Mouse (Mus musculus) forebrain, embryonic 11.5 days (tissue): ENCODE data around the gene Wipf2. TPM values are rescaled to one million over a fixed set of nuclear protein-coding genes. Genes with fewer than 3 reads are reported as not detected.
"Not testable (repeated sequence)": the region's sequence is repeated elsewhere in the genome, so short reads cannot be mapped to it uniquely, and the experiment has no call there.

Source experiments
- ATAC-seq: fragments of 200-750 bp; cut with Nextera tagmentation; replicated peaks from 2 replicates; pipeline ENCODE4 v1.8.0; 2017; ENCODE audit warnings: moderate TSS enrichment; ENCODE audit not compliant: low FRiP score
- DNase-seq: peaks from one replicate; pipeline ENCODE4 v3.0.0-alpha.2; 2017; ENCODE audit warnings: low spot score
- H3K27ac ChIP-seq: fragments of 300-500 bp; sonication (generic); 2 replicates; pipeline ENCODE4 v1.5.1; 2014; ENCODE audit warnings: low read depth, low read length
- H3K27me3 ChIP-seq: fragments of 300-500 bp; sonication (generic); 2 replicates; pipeline ENCODE4 v1.6.1; 2014; ENCODE audit warnings: mild to moderate bottlenecking, low read length, mixed read lengths; ENCODE audit not compliant: control insufficient read depth, insufficient read depth
- H3K36me3 ChIP-seq: fragments of 300-500 bp; sonication (generic); 2 replicates; pipeline ENCODE4 v1.6.1; 2014; ENCODE audit warnings: mild to moderate bottlenecking, low read length, moderate library complexity, mixed read lengths; ENCODE audit not compliant: control insufficient read depth, insufficient read depth
- H3K4me1 ChIP-seq: fragments of 300-500 bp; sonication (generic); replicated peaks from 2 replicates; pipeline ENCODE4 v1.6.1; 2014; ENCODE audit warnings: low read length, mixed read lengths; ENCODE audit not compliant: control insufficient read depth, insufficient read depth
- H3K4me2 ChIP-seq: fragments of 300-500 bp; sonication (generic); 2 replicates; pipeline ENCODE4 v1.6.1; 2014; ENCODE audit warnings: low read depth, mild to moderate bottlenecking, low read length, moderate library complexity, mixed read lengths; ENCODE audit not compliant: severe bottlenecking
- H3K4me3 ChIP-seq: fragments of 300-500 bp; sonication (generic); 2 replicates; pipeline ENCODE4 v1.5.1; 2014; ENCODE audit warnings: low read depth, low read length
- H3K9ac ChIP-seq: fragments of 300-500 bp; sonication (generic); 2 replicates; pipeline ENCODE4 v1.6.1; 2014; ENCODE audit warnings: low read length
- H3K9me3 ChIP-seq: fragments of 300-500 bp; sonication (generic); 2 replicates; pipeline ENCODE4 v1.6.1; 2016; ENCODE audit warnings: low read length, mixed read lengths; ENCODE audit not compliant: control insufficient read depth
- WGBS: fragments of 180-500 bp; shearing (Covaris S2); extraction: QIAGEN DNeasy Blood & Tissue Kit; methylation state at CpG from one replicate; pipeline ENCODE4 v1.1.7; 2014; 5-methylcytosine and 5-hydroxymethylcytosine counted together
- polyA plus RNA-seq: library from polyadenylated mRNA; unstranded; fragments of >200 nt; fragmentation: Nextera tagmentation; extraction: Ambion mirVana; gene quantifications from 2 replicates; pipeline ENCODE4 v1.2.1, GENCODE M21; 2014

Gene Wipf2
- polyA plus RNA-seq, 1 experiment from 2014 or later = 5.5 TPM

- H3K36me3 ChIP-seq = no peaks in the 10 kb centered on the region
- no peak overlapping the region for H3K27ac ChIP-seq
- H3K4me1 ChIP-seq = peaks cover 48% of the 10 kb centered on the region
- H3K4me2 ChIP-seq = no peak overlapping the region
- H3K9ac ChIP-seq = no peak overlapping the region
- 53% methylated on average over 9 of the region's 9 CpGs for WGBS
- no peak for ATAC-seq
- DNase-seq = no peak
- no peak overlapping the region for H3K4me3 ChIP-seq
- no peaks in the 10 kb centered on the region for H3K9me3 ChIP-seq
- peaks cover 4% of the 10 kb centered on the region; the same call in 1 of the 2 replicates for H3K27me3 ChIP-seq
Observed at GRCm38 (mm10) chr11:98933151-98933550, 69.7 kb downstream of the Wipf2 start.

- not testable (repeated sequence) for DNase-seq, H3K27ac ChIP-seq
Observed at GRCm38 (mm10) chr11:98933847-98934246, 70.4 kb downstream of the Wipf2 start.

GRCm38 (mm10) chr11:98934367-98934766, 70.9 kb downstream of the Wipf2 start:
- Histone ChIP-seq H3K36me3 (no peaks in the 10 kb centered on the region), H3K27ac (no peak overlapping the region), H3K4me1 (peaks cover 45% of the 10 kb centered on the region), H3K9ac (no peak overlapping the region), H3K9me3 (no peaks in the 10 kb centered on the region), H3K4me2 (no peak overlapping the region), H3K4me3 (no peak overlapping the region), H3K27me3 (peaks cover 4% of the 10 kb centered on the region; the same call in 1 of the 2 replicates)
- 91% methylated on average over 3 of the region's 3 CpGs for WGBS
- no peak for DNase-seq
- no peak for ATAC-seq

More at GRCm38 (mm10) chr11:98933847-98934246, 70.4 kb downstream of the Wipf2 start:
- not testable (repeated sequence) for H3K9ac ChIP-seq, ATAC-seq, H3K36me3 ChIP-seq, H3K27me3 ChIP-seq, H3K9me3 ChIP-seq, H3K4me3 ChIP-seq, H3K4me2 ChIP-seq
- WGBS = 86% methylated on average over 2 of the region's 2 CpGs
- peaks cover 49% of the 10 kb centered on the region for H3K4me1 ChIP-seq

GRCm38 (mm10) chr11:98935123-98935522, 71.7 kb downstream of the Wipf2 start:
- DNase-seq (no peak), ATAC-seq (no peak)
- Histone ChIP-seq H3K9me3 (no peaks in the 10 kb centered on the region), H3K4me2 (no peak overlapping the region), H3K27ac (no peak overlapping the region), H3K4me3 (no peak overlapping the region), H3K27me3 (peaks cover 4% of the 10 kb centered on the region; the same call in 1 of the 2 replicates), H3K36me3 (no peaks in the 10 kb centered on the region), H3K9ac (no peak overlapping the region), H3K4me1 (peaks cover 44% of the 10 kb centered on the region)
- WGBS = 91% methylated on average over 3 of the region's 3 CpGs

- WGBS = under 1% methylated on average over 29 of the region's 29 CpGs
- peaks cover 4% of the 10 kb centered on the region; the same call in 1 of the 2 replicates for H3K27me3 ChIP-seq
- H3K4me1 ChIP-seq = peaks cover 46% of the 10 kb centered on the region
- H3K27ac ChIP-seq = no peak overlapping the region
- peak overlapping the region; percentile 33; the same call in 1 of the 2 replicates for H3K9ac ChIP-seq
- peak overlapping the region; percentile 94 for H3K4me2 ChIP-seq
- no peak for ATAC-seq
- H3K36me3 ChIP-seq = no peaks in the 10 kb centered on the region
- peak overlapping the region; percentile 12; the same call in 1 of the 2 replicates for H3K4me3 ChIP-seq
- peak; percentile 77 for DNase-seq
- no peaks in the 10 kb centered on the region for H3K9me3 ChIP-seq
Observed at GRCm38 (mm10) chr11:98936170-98936569, 72.7 kb downstream of the Wipf2 start.

- no peak for DNase-seq
Observed at GRCm38 (mm10) chr11:98936606-98937409, 73.4 kb downstream of the Wipf2 start.

GRCm38 (mm10) chr11:98937410-98937913, 74.0 kb downstream of the Wipf2 start:
- Histone ChIP-seq H3K4me2 (peak overlapping the region; percentile 94), H3K4me1 (peaks cover 41% of the 10 kb centered on the region), H3K36me3 (no peaks in the 10 kb centered on the region), H3K27ac (no peak overlapping the region), H3K27me3 (peaks cover 4% of the 10 kb centered on the region; the same call in 1 of the 2 replicates), H3K9ac (peak overlapping the region; percentile 73), H3K9me3 (no peaks in the 10 kb centered on the region), H3K4me3 (peak overlapping the region; percentile 44)
- ATAC-seq (peak; percentile 88), DNase-seq (peak; percentile 93)
- WGBS = under 1% methylated on average over 38 of the region's 38 CpGs

More at GRCm38 (mm10) chr11:98936606-98937409, 73.4 kb downstream of the Wipf2 start:
- Histone ChIP-seq H3K4me1 (peaks cover 42% of the 10 kb centered on the region), H3K27ac (no peak overlapping the region), H3K4me3 (peak overlapping the region; percentile 44), H3K4me2 (peak overlapping the region; percentile 94), H3K36me3 (no peaks in the 10 kb centered on the region), H3K9ac (peak overlapping the region; percentile 73), H3K9me3 (no peaks in the 10 kb centered on the region), H3K27me3 (peaks cover 4% of the 10 kb centered on the region; the same call in 1 of the 2 replicates)
- WGBS = 2% methylated on average over 23 of the region's 23 CpGs
- ATAC-seq = peak; percentile 37

- ATAC-seq (no peak), DNase-seq (no peak)
- no peak overlapping the region for H3K27ac ChIP-seq
- H3K4me3 ChIP-seq = peak overlapping the region; percentile 44
- no peaks in the 10 kb centered on the region for H3K36me3 ChIP-seq
- H3K27me3 ChIP-seq = peaks cover 4% of the 10 kb centered on the region; the same call in 1 of the 2 replicates
- peak overlapping the region; percentile 94 for H3K4me2 ChIP-seq
- H3K4me1 ChIP-seq = peaks cover 45% of the 10 kb centered on the region
- no peaks in the 10 kb centered on the region for H3K9me3 ChIP-seq
- WGBS = under 1% methylated on average over 39 of the region's 39 CpGs
- peak overlapping the region; percentile 73 for H3K9ac ChIP-seq
Observed at GRCm38 (mm10) chr11:98937914-98938694, 74.7 kb downstream of the Wipf2 start.
